In genomic region chr9:115048340-115048739, GRCm38 (mm10) we compare ENCODE assay signal across 17 mouse cellular contexts.
DNase-seq lines count a peak whose midpoint lies in the region; ATAC-seq and TF ChIP-seq lines count a peak whose summit lies in the region.
"Had no signal": no experiment of that assay in that cellular context is flagged by ENCODE, and none has a peak within 500 bp of the region (broad histone marks: within the 10 kb centered on the region; RNA-seq: fewer than 3 reads in every experiment).

No protein-coding gene starts in this region.

- TF ChIP-seq POLR2A in kidney, adult 2 months (IDR thresholded peaks at IDR 0.05; ENCODE audit: low read depth, low read length), result no peak

- H3K36me3 ChIP-seq in heart, embryonic 10.5 days, result no peaks in the 10 kb centered on the region
- H3K36me3 ChIP-seq in kidney, adult 2 months (ENCODE audit: control insufficient read depth, insufficient read depth, low read length), result no peaks in the 10 kb centered on the region
- no peaks in the 10 kb centered on the region for H3K36me3 ChIP-seq in midbrain, embryonic 10.5 days
- no peaks in the 10 kb centered on the region for H3K36me3 ChIP-seq in midbrain, postnatal 0 days (ENCODE audit: insufficient read depth, low read length)
- H3K36me3 ChIP-seq: neural tube, embryonic 13.5 days had no signal

- 23% methylated on average over 10 of the region's 10 CpGs for whole genome bisulfite sequencing in heart, embryonic 10.5 days
- WGBS in kidney, adult 2 months, result 69% methylated on average over 10 of the region's 10 CpGs
- WGBS in midbrain, embryonic 10.5 days, result 60% methylated on average over 10 of the region's 10 CpGs
- 52% methylated on average over 10 of the region's 10 CpGs for WGBS in midbrain, postnatal 0 days

- no peak for ATAC-seq in midbrain, postnatal 0 days (ENCODE audit: low FRiP score)
- ATAC-seq: activated CD4-positive, CD25-positive, alpha-beta regulatory T cell, adult 4 months; hindbrain, embryonic 16.5 days had no signal

- no peaks in the 10 kb centered on the region for H3K9me3 ChIP-seq in heart, embryonic 10.5 days
- H3K9me3 ChIP-seq in midbrain, embryonic 10.5 days (replicated peaks), result no peaks in the 10 kb centered on the region
- no peaks in the 10 kb centered on the region for H3K9me3 ChIP-seq in midbrain, postnatal 0 days (ENCODE audit: low read length)
- H3K9me3 ChIP-seq: neural tube, embryonic 13.5 days had no signal

- no peaks in the 10 kb centered on the region for H3K27me3 ChIP-seq in heart, embryonic 10.5 days (ENCODE audit: insufficient read depth, poor library complexity, severe bottlenecking)
- no peaks in the 10 kb centered on the region for H3K27me3 ChIP-seq in kidney, adult 2 months (replicated peaks; ENCODE audit: control insufficient read depth, insufficient read depth, low read length)
- no peaks in the 10 kb centered on the region for H3K27me3 ChIP-seq in midbrain, embryonic 10.5 days (ENCODE audit: low read depth, poor library complexity, severe bottlenecking)
- no peaks in the 10 kb centered on the region for H3K27me3 ChIP-seq in midbrain, postnatal 0 days (ENCODE audit: insufficient read depth, low read length)
- H3K27me3 ChIP-seq: neural tube, embryonic 13.5 days had no signal

- DNase-seq in heart, embryonic 10.5 days (ENCODE audit: low spot score), result no peak
- no peak for DNase-seq in heart, postnatal 36 days
- peak; percentile 16 for DNase-seq in kidney, adult 2 months
- DNase-seq in kidney, adult 8-10 months, result no peak
- DNase-seq in midbrain, embryonic 10.5 days (ENCODE audit: low spot score), result no peak
- no peak for DNase-seq in midbrain, postnatal 0 days (ENCODE audit: low spot score)
- DNase-seq in retina, postnatal 1 day, result peak; percentile 39
- no peak for DNase-seq in frontal cortex, postnatal 25 days (ENCODE audit: low spot score in 2 of 2)
- DNase-seq: adrenal gland, postnatal 25 days; cerebellum, adult 9-11 months; gastrocnemius, postnatal 10 days; heart, postnatal 14 days; right cerebral cortex, postnatal 4 days; thymus, adult 2 months had no signal

- intact Hi-C loops in heart, postnatal 36 days (cut with DNase I), result no loop called here

- no peak overlapping the region for H3K9ac ChIP-seq in midbrain, postnatal 0 days (replicated peaks; ENCODE audit: low read length, poor library complexity, severe bottlenecking)
- H3K9ac ChIP-seq: neural tube, embryonic 13.5 days had no signal

- H3K4me2 ChIP-seq in midbrain, postnatal 0 days (ENCODE audit: low read depth, low read length, poor library complexity, severe bottlenecking), result no peak overlapping the region
- H3K4me2 ChIP-seq: neural tube, embryonic 13.5 days had no signal

- no peak overlapping the region for H3K4me3 ChIP-seq in heart, embryonic 10.5 days
- no peak overlapping the region for H3K4me3 ChIP-seq in kidney, adult 2 months (ENCODE audit: insufficient read depth, low read depth, low read length)
- no peak overlapping the region for H3K4me3 ChIP-seq in midbrain, embryonic 10.5 days
- H3K4me3 ChIP-seq in midbrain, postnatal 0 days (ENCODE audit: low read depth, low read length), result no peak overlapping the region
- H3K4me3 ChIP-seq: neural tube, embryonic 13.5 days had no signal

- no peak for TF ChIP-seq CTCF in kidney, adult 2 months (conservative IDR thresholded peaks at IDR 0.05; ENCODE audit: insufficient read depth, insufficient read length, low read depth, low read length)
- no peak for TF ChIP-seq CTCF in midbrain, postnatal 0 days (IDR thresholded peaks at IDR 0.05)

- H3K4me1 ChIP-seq in heart, embryonic 10.5 days, result peaks cover 42% of the 10 kb centered on the region
- H3K4me1 ChIP-seq in kidney, adult 2 months (ENCODE audit: control insufficient read depth, insufficient read depth, low read length), result peaks cover 20% of the 10 kb centered on the region
- peaks cover 37% of the 10 kb centered on the region for H3K4me1 ChIP-seq in midbrain, embryonic 10.5 days
- no peaks in the 10 kb centered on the region for H3K4me1 ChIP-seq in midbrain, postnatal 0 days (ENCODE audit: insufficient read depth, low read length)

- peak overlapping the region; percentile 56; the same call in 1 of the 2 replicates for H3K27ac ChIP-seq in heart, embryonic 10.5 days
- H3K27ac ChIP-seq in kidney, adult 2 months (ENCODE audit: insufficient read depth, low read depth, low read length), result no peak overlapping the region
- peak overlapping the region; percentile 71 for H3K27ac ChIP-seq in midbrain, embryonic 10.5 days (replicated peaks)
- no peak overlapping the region for H3K27ac ChIP-seq in midbrain, postnatal 0 days (ENCODE audit: low read depth, low read length)
- H3K27ac ChIP-seq: neural tube, embryonic 13.5 days had no signal

Comparison
In these comparisons a context has a peak if more than half of its experiments do, and no peak if none do; other contexts are left out.
1. DNase-seq: peak in kidney, adult 2 months (single experiment) and retina, postnatal 1 day (single experiment); none in heart, embryonic 10.5 days (single experiment), heart, postnatal 36 days (0 of 2), kidney, adult 8-10 months (0 of 2), midbrain, embryonic 10.5 days (single experiment), midbrain, postnatal 0 days (single experiment) and frontal cortex, postnatal 25 days (0 of 2).
2. H3K27ac ChIP-seq: peak in heart, embryonic 10.5 days (single experiment) and midbrain, embryonic 10.5 days (single experiment); none in kidney, adult 2 months (single experiment) and midbrain, postnatal 0 days (single experiment).